ENCODE assay signal across 8 mouse cellular contexts in genomic region chr7:80687721-80688555, GRCm38 (mm10). TPM values are rescaled to one million over a fixed set of nuclear protein-coding genes. Genes with fewer than 3 reads are reported as not detected.
DNase-seq lines count a peak whose midpoint lies in the region; ATAC-seq lines count a peak whose summit lies in the region.

No protein-coding gene starts in this region.

- 2% methylated on average over 61 of the region's 69 CpGs for WGBS in intestine, embryonic 16.5 days

- H3K36me3 ChIP-seq in intestine, embryonic 16.5 days (ENCODE audit: control insufficient read depth, insufficient read depth, low read length): no peaks in the 10 kb centered on the region

- H3K4me2 ChIP-seq in intestine, embryonic 16.5 days (ENCODE audit: low read depth, low read length): peak overlapping the region; percentile 89

- peak; percentile 65 for DNase-seq in adrenal gland, adult 18-20 months (ENCODE audit: low spot score in 2 of 2)
- peak; percentile 75 for DNase-seq in embryo, embryonic 9.5 days (ENCODE audit: extremely low spot score)
- peak; percentile 46 to 78 for DNase-seq in gastrocnemius, postnatal 4 days (ENCODE audit: low spot score in 2 of 2)
- DNase-seq in left cerebral cortex, postnatal 14 days (ENCODE audit: low spot score in 2 of 2): peak; percentile 59 to 61
- DNase-seq in right cerebral cortex, postnatal 10 days (ENCODE audit: low spot score in 2 of 2): peak; percentile 69 to 80
- peak; percentile 15 for DNase-seq in urinary bladder, postnatal 10 days (ENCODE audit: low spot score)

- no peaks in the 10 kb centered on the region for H3K9me3 ChIP-seq in intestine, embryonic 16.5 days (ENCODE audit: control insufficient read depth, low read length)

- peak overlapping the region; percentile 96 for H3K27ac ChIP-seq in intestine, embryonic 16.5 days (ENCODE audit: low read length)

- intact Hi-C loops in left cerebral cortex, postnatal 14 days (cut with DNase I): loop anchor here (5.0 kb wide), 1 partner anchor 81 kb away; no protein-coding TSS in a partner anchor

- peak; percentile 39 for ATAC-seq in intestine, embryonic 16.5 days
- peak; percentile 62 for ATAC-seq in megakaryocyte progenitor cell, adult 5-6 weeks (replicated peaks; ENCODE audit: poor library complexity)

- H3K4me1 ChIP-seq in intestine, embryonic 16.5 days (ENCODE audit: control insufficient read depth, insufficient read depth, low read length): peaks cover 14% of the 10 kb centered on the region

- H3K27me3 ChIP-seq in intestine, embryonic 16.5 days (replicated peaks; ENCODE audit: control insufficient read depth, insufficient read depth, low read length): no peaks in the 10 kb centered on the region

- peak overlapping the region; percentile 94 for H3K9ac ChIP-seq in intestine, embryonic 16.5 days (ENCODE audit: low read depth, low read length)

- peak overlapping the region; percentile 72 for H3K4me3 ChIP-seq in intestine, embryonic 16.5 days (ENCODE audit: low read length)

RNA-seq across cellular contexts. Expression of gene Crtc3, which starts 0.7 kb away (rescaled TPM):
- total RNA-seq in adrenal gland, adult 18-20 months (2021): 10 to 100 TPM; 20.5 to 24.9 TPM
- 10 to 100 TPM; 28.7 to 32.1 TPM for total RNA-seq in gastrocnemius, postnatal 4 days (2021)
- 9.6 and 11.8 TPM in 2 replicates for polyA plus RNA-seq in intestine, embryonic 16.5 days (2015; fragmentation: Nextera tagmentation; extraction: Ambion mirVana)
- total RNA-seq in left cerebral cortex, postnatal 14 days (2021): 10 to 100 TPM; 12.5 to 13.4 TPM
- total RNA-seq in megakaryocyte progenitor cell, adult 5-6 weeks (2015): 18.3 and 26.9 TPM in 2 replicates
- total RNA-seq in megakaryocyte progenitor cell, adult 5-6 weeks (2017): 5.6 and 16.3 TPM in 2 replicates

Comparison
In these comparisons a context has a peak if more than half of its experiments do, and no peak if none do; other contexts are left out.
1. Peak in every context shown above with its lines: DNase-seq, ATAC-seq, H3K4me3 ChIP-seq and H3K27ac ChIP-seq.
2. DNase-seq: peak in every context shown above with its lines; median percentile 75 in embryo, embryonic 9.5 days; 74 in right cerebral cortex, postnatal 10 days; 65 in adrenal gland, adult 18-20 months; 62 in gastrocnemius, postnatal 4 days; 60 in left cerebral cortex, postnatal 14 days; 15 in urinary bladder, postnatal 10 days.